Mouse (Mus musculus) C2C12 (cell line): ENCODE data around the gene Ppme1.

Experiments used
- CEBPB ChIP-seq: IDR thresholded peaks from one replicate; pipeline ENCODE4 v1.6.1; 2011; ENCODE audit warnings: low read depth, mild to moderate bottlenecking, control low read depth, moderate library complexity
- CTCF ChIP-seq: IDR thresholded peaks from one replicate; pipeline ENCODE4 v1.5.1; 2011; ENCODE audit not compliant: control insufficient read depth, insufficient read depth, insufficient read length
- FOSL1 ChIP-seq: IDR thresholded peaks from one replicate; pipeline ENCODE4 v1.8.0; 2011; ENCODE audit warnings: mild to moderate bottlenecking, low read length; ENCODE audit not compliant: poor library complexity, insufficient read depth, severe bottlenecking
- MAX ChIP-seq: IDR thresholded peaks from one replicate; pipeline ENCODE4 v1.6.1; 2011; ENCODE audit warnings: mild to moderate bottlenecking, control low read depth
- MYOD1 ChIP-seq: IDR thresholded peaks from one replicate; pipeline ENCODE4 v1.6.1; 2011; ENCODE audit warnings: low read depth; ENCODE audit not compliant: control insufficient read depth, insufficient read length
- MYOG ChIP-seq: IDR thresholded peaks from one replicate; pipeline ENCODE4 v1.6.1; 2011; ENCODE audit not compliant: control insufficient read depth, insufficient read length; ENCODE audit errors: extremely low read depth
- USF1 ChIP-seq: IDR thresholded peaks from one replicate; pipeline ENCODE4 v1.6.1; 2011; ENCODE audit warnings: low read depth, mild to moderate bottlenecking, control low read depth, moderate library complexity

DNA sequence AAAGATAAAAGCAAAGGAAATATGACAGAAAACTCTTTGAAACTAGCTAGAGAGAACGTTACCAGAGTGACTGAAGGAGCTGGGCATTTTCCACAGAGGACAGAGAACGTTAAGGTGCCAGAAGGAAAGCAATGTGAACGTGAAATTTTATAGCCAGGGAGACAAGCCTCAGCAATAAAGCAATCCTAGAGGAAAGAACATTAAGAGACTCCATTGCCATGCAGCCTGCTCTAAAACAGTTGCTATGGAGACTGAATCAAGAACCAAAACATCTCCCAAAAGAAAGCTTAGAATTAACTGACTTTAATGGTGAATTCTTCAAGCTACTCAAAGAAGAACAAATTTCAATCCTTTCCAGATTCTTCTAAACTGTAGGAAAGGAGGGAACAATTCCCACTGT lies 88.8 kb downstream of the Ppme1 start:
- TF ChIP-seq CTCF (no peak), CEBPB (no peak), USF1 (no peak), MYOD1 (no peak), MAX (no peak), MYOG (no peak), FOSL1 (no peak)
